Mouse (Mus musculus) testis, adult 2 months (tissue): ENCODE data around the gene Kcna10.

Experiments
- CTCF ChIP-seq: fragments of 200-500 bp; IDR thresholded peaks from 2 replicates; pipeline ENCODE4 v1.5.1; 2012; ENCODE audit warnings: low read depth, mild to moderate bottlenecking, inconsistent platforms, low read length, moderate library complexity; ENCODE audit not compliant: control insufficient read depth, insufficient read depth, insufficient replicate concordance
- POLR2A ChIP-seq: fragments of 200-500 bp; IDR thresholded peaks from 2 replicates; pipeline ENCODE4 v1.6.1; 2012; ENCODE audit warnings: low read depth, mild to moderate bottlenecking, inconsistent platforms, low read length, moderate library complexity; ENCODE audit not compliant: control insufficient read depth

DNA sequence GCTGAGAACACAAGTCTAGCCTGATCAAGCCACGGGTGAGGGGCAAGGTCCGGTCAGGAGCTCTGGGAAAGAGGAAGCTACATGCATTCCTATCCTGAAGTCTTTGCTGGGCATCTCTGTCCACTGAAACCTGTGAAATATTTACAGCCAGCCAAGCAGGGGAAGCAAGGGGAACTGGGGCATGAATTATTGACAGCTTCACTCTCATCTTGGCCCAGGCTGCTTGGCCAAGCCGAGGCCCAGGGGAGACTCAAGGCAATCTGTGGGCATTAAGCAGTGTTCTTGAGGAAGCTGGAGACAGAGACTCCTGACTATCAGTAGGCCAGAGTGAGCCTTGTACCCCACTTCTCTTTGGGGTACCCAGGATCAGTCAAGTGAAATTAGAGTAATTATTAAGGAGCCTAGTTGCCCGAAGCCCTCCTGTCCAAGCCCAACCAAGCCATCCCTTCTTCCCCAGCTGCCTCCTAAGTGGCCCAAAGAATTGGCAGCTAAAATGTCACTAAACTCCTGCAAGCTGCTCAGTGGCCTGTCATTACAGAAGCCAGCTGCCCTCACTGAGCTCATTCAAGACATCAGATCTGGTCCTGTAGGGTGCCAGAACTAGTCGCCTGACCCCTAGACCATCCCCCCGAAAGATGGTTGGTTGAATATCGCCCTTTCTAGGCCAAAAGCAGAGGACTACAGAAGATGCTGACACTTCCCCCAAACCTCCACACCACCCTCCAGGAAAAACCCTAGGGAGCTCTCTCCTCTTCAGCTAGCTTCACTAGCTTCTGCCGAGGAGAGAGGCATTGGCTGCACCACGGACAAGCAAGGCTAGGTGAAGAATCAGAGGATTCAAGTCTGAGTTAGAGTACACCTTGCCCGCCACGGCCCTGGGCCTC lies 28.8 kb upstream of the Kcna10 start:
- TF ChIP-seq POLR2A (no peak), CTCF (no peak)
